Mouse (Mus musculus) bone marrow macrophage, adult 2 months (primary cell): Measurements from ENCODE around the gene Itm2b. TPM values are rescaled to one million over a fixed set of nuclear protein-coding genes. Genes with fewer than 3 reads are reported as not detected.

Source experiments
- H3K27ac ChIP-seq: 2 replicates; pipeline ENCODE4 v1.5.1; 2012; ENCODE audit warnings: low read depth, low read length; ENCODE audit not compliant: insufficient read depth
- H3K4me1 ChIP-seq: 2 replicates; pipeline ENCODE4 v1.6.1; 2012; ENCODE audit warnings: low read length; ENCODE audit not compliant: control insufficient read depth, insufficient read depth
- H3K4me3 ChIP-seq: 2 replicates; pipeline ENCODE4 v1.5.1; 2012; ENCODE audit warnings: mild to moderate bottlenecking, low read length, moderate library complexity; ENCODE audit not compliant: insufficient read depth
- CTCF ChIP-seq: IDR thresholded peaks from 2 replicates; pipeline ENCODE4 v1.5.1; 2012; ENCODE audit warnings: low read depth, mild to moderate bottlenecking, low read length, moderate library complexity
- POLR2A ChIP-seq: IDR thresholded peaks from 2 replicates; pipeline ENCODE4 v1.6.1; 2012; ENCODE audit warnings: mild to moderate bottlenecking, low read depth, low read length, borderline replicate concordance
- polyA plus RNA-seq: library from polyadenylated mRNA; stranded (reverse); fragments of >200 nt; gene quantifications from 2 replicates; pipeline ENCODE4 v1.2.4, GENCODE M21; 2012; ENCODE audit not compliant: missing spikeins, insufficient read depth, insufficient read length

The Itm2b gene
- polyA plus RNA-seq, 1 experiment = 6,469 TPM

- H3K27ac ChIP-seq = no peak overlapping the region
- no peak overlapping the region for H3K4me3 ChIP-seq
- H3K4me1 ChIP-seq = peaks cover 10% of the 10 kb centered on the region
- TF ChIP-seq POLR2A = no peak
- no peak for TF ChIP-seq CTCF
Measured at GRCm38 (mm10) chr14:73349061-73349670, 35.9 kb downstream of the Itm2b start.

GRCm38 (mm10) chr14:73347302-73347701, 37.8 kb downstream of the Itm2b start:
- TF ChIP-seq CTCF (no peak), POLR2A (no peak)
- peaks cover 10% of the 10 kb centered on the region for H3K4me1 ChIP-seq
- H3K27ac ChIP-seq = no peak overlapping the region
- H3K4me3 ChIP-seq = no peak overlapping the region

- Histone ChIP-seq H3K4me1 (peaks cover 10% of the 10 kb centered on the region), H3K4me3 (no peak overlapping the region), H3K27ac (no peak overlapping the region)
- TF ChIP-seq CTCF = no peak
- no peak for TF ChIP-seq POLR2A
Measured at GRCm38 (mm10) chr14:73345614-73346013, 39.5 kb downstream of the Itm2b start.

GRCm38 (mm10) chr14:73340051-73340755, 44.9 kb downstream of the Itm2b start:
- Histone ChIP-seq H3K27ac (no peak overlapping the region), H3K4me1 (peaks cover 17% of the 10 kb centered on the region), H3K4me3 (no peak overlapping the region)
- no peak for TF ChIP-seq POLR2A
- no peak for TF ChIP-seq CTCF

GRCm38 (mm10) chr14:73339615-73340014, 45.5 kb downstream of the Itm2b start:
- Histone ChIP-seq H3K4me3 (no peak overlapping the region), H3K27ac (no peak overlapping the region), H3K4me1 (peaks cover 22% of the 10 kb centered on the region)
- TF ChIP-seq CTCF (no peak), POLR2A (no peak)

GRCm38 (mm10) chr14:73336316-73337080, 48.6 kb downstream of the Itm2b start:
- TF ChIP-seq CTCF = no peak
- TF ChIP-seq POLR2A = no peak
- Histone ChIP-seq H3K4me1 (peaks cover 37% of the 10 kb centered on the region), H3K4me3 (no peak overlapping the region), H3K27ac (peak overlapping the region; percentile 21; the same call in 1 of the 2 replicates)

- no peak overlapping the region for H3K4me3 ChIP-seq
- no peak overlapping the region for H3K27ac ChIP-seq
- TF ChIP-seq CTCF (no peak), POLR2A (no peak)
- H3K4me1 ChIP-seq = peaks cover 37% of the 10 kb centered on the region
Measured at GRCm38 (mm10) chr14:73334926-73335805, 49.9 kb downstream of the Itm2b start.

GRCm38 (mm10) chr14:73333880-73334279, 51.2 kb downstream of the Itm2b start:
- no peak overlapping the region for H3K4me3 ChIP-seq
- peak overlapping the region; percentile 84 for H3K27ac ChIP-seq
- TF ChIP-seq POLR2A (no peak), CTCF (no peak)
- H3K4me1 ChIP-seq = peaks cover 31% of the 10 kb centered on the region

- Histone ChIP-seq H3K27ac (no peak overlapping the region), H3K4me1 (peaks cover 33% of the 10 kb centered on the region), H3K4me3 (no peak overlapping the region)
- TF ChIP-seq CTCF (no peak), POLR2A (no peak)
Measured at GRCm38 (mm10) chr14:73331386-73331785, 53.7 kb downstream of the Itm2b start.
